Mouse (Mus musculus) NIH3T3 (cell line): ENCODE measurements around the gene Tekt1.

Source experiments
- DNase-seq: peaks from one replicate; pipeline ENCODE4 v3.0.0-alpha.2; 2012; ENCODE audit warnings: low read depth

Tekt1 gene

DNA sequence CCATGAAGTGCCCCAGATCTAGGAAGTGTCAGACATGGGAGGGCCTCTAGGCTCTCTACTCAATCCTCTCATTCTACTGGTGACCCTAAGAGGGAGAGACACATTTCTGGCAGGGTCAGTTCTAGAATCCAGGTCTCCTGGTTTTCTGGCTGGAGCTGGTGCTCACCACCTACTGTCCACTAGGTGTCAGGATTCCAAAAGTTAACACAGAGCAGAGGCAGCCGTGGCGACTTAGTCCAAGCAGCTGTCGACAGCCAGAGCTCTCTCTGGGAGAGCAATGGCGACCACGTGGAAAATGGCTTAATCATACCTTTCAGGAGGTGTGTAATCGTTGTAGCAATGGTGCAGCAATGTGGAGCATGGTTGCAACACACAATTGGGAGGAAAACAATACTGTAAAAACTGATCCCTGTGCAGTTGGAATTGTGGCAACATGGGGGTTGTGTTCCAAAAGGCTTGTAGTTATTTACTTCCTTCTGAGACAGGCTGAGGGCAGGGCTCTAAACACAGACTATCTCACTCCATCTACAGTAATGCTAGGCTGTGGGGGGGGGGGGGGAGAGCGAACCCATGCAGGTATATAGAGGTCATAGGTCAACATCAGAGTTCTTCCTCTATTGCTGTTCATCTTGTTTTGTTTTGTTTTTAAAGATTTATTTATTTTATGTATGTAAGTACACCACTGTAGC, 19.5 kb downstream of the Tekt1 start:
- peak; percentile 72 for DNase-seq

DNA sequence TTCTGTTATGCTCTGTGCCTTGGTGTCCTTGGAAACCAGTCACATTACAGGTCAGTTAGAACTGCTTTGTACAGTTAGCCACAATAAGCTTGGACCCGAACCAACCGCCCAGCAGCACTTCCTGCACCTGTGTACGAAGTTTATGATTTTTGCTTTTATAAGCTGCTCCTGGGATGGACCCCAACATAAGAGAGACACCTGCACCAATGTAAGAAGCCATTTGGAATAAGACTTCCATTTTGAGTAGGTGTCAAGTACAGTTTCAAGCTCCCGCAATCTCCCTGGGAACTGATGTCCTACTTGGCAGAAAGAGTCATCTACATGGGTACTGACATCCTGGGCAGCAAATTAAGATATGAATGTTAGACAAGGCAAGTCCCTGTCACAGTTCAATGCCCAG, 22.5 kb downstream of the Tekt1 start:
- DNase-seq: no peak

DNA sequence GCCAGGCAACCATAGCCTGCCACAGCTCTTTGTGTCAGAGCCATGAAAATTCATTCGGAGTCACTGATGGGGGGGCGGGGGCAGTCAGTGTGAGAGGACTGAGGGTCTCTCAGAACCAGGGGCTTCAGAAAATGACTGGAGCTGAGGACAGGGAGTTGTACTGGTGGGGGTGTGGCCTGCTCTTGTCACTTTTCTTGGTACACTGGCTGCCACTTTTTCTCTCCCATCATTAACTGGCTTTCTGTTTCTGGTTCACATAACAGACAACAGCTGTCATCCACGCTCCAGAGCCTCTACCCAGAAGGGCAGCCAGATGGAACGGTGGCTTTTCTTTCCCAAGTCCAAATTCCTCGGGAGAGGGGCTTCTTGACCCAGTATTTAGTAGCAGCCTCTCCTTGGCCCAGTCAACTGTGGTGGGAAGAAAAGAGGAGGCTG, 23.8 kb downstream of the Tekt1 start:
- DNase-seq: no peak

- DNase-seq: no peak
Observed at GRCm38 (mm10) chr11:72336726-72337125, 25.5 kb downstream of the Tekt1 start.

DNA sequence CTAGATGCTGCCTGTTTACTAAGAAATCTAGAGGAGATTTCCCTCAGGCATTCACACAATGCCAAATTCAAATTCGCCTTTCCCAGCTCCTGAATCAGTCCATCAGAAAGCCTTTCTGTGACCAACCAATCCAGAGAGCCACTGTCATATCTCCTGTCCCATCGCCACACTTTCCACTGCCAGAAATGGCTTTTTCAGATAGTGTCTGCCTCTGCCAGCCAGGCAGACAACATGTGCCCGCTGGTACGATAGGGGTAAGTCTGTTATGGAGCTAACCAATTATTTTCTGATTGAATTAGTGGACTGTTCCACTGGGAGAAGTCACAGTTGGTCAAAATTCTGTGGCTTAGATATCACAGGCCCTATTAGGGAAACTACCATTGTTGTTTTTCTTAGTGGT, 27.6 kb downstream of the Tekt1 start:
- no peak for DNase-seq

DNA sequence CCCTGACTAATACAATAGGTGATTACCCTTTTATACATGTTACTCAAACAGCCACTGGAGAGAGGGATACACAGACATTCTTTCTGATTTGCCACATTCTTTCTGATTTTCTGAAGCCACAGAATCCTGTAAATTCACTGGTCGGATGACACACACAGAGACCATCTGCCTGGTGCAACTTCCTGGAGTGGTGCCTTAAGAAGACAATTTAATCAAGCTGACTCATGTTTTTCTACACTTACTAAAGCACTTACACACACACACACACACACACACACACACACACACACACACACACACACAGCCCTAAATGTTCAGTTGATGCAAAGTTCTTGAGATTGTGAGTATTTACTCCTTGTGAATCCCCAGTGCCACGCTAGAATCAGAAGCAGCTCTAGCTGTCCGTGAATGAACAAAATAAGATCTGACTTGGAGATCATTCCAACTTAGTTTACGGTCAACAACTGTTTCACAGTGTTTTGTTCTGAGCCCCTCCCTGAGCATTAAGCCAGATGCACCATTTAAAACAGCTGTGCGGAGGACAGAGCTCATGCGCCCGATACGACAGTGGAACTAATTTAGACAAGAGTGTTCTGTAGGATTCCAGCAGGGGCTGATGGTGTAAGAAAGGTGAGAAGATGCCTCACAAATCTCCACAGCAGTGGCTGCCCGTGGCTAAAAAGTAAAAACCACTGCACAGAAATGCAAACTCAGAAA, 29.1 kb downstream of the Tekt1 start:
- DNase-seq: peak; percentile 44

DNA sequence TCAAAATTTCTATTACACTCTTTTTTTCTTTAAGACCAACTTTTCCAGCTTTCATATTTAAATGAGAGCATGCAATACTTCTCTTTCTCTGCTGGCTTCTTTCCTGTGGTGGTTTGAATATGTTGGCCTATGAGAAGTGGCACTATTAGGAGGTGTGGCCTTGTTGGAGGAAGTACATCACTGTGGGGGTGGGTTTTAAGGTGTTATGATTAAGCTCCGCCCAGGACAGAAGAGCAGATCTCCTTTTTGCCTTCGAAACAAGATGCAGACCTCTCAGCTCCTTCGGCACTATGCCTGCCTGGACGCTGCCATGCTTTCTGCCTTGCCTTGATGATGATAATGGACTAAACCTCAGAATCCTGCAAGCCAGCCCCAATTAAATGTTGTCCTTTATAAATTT, 36.5 kb downstream of the Tekt1 start:
- no peak for DNase-seq

- DNase-seq: peak; percentile 35
Observed at GRCm38 (mm10) chr11:72324431-72324830, 37.8 kb downstream of the Tekt1 start.

- no peak for DNase-seq
Observed at GRCm38 (mm10) chr11:72318026-72318425, 44.2 kb downstream of the Tekt1 start.

- no peak for DNase-seq
Observed at GRCm38 (mm10) chr11:72314151-72314895, 47.9 kb downstream of the Tekt1 start, which contains the start of gene Fbxo39. Gene Fbxo39, plus strand, starts transcription at chr11:72314444.

DNA sequence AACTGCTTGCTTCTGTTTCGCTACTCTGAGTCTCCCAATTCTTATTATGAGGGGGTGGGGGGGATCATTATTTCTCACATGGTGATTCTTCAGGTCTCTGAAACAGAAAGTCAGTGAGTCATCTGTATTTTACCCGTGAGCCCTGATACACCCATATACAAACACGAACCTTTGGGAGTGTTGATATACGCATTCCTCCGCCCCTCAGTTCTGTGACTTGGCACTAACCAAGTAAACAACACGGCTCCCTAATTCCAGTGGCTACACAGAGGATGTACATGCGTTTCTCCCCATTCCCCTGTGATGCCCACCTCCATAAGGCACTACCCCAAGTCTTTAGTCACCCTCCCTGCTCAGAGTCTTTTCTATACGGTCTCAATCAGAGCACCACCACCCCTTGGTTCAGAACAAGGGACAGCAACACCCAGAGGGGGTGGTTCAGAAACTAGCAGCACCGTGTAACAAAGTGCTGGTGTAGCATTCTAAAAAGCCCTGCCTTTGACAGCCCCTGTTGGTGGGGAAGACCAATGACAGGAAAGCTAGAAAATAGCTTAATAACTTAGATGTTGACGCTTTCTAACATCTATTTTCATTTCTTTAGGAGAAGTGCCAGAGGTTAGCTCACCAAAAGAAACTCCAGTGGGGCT, 50.8 kb downstream of the Tekt1 start:
- DNase-seq: no peak

- no peak for DNase-seq
Observed at GRCm38 (mm10) chr11:72310491-72310890, 51.8 kb downstream of the Tekt1 start.

DNA sequence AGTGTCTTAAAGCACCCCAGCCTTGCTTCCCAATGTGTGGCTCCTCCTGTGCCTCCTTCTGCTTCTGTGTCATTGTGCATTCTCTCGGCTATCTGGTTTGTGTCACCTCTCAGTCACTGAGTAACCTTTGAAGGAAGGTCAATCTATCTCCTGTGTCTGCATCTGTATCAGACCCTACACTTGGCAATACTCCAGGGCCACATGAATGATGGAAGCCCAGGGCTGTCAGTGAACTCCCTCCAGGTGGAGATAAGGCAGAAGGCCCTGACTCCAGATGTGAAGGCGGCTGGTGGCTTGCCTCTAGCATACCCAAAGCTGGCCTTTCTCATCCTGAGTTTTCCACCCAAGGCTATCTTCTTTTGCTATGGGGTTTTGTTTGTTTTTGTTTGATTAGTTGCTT, 53.3 kb downstream of the Tekt1 start:
- DNase-seq: no peak

- no peak for DNase-seq
Observed at GRCm38 (mm10) chr11:72307461-72307860, 54.8 kb downstream of the Tekt1 start.

DNA sequence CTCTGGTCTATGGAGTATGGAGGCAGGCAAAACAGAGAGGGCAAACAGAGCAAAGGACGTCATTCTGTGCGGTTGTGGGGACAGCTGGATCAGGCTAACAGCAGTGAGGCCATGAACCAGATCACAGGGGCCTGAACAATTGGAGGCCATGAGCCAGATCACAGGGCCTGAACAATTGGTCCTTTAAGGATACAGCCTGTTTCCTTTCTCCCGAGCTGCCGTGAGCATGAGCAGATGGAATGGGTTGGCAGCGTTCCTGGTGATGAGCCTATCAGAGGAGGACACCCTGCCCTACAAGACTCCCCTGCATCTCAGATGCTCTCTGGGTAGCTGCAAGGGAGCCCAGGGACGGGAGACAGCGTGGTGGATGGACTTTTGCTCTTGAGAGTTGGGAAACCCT, 60.0 kb downstream of the Tekt1 start:
- peak; percentile 34 for DNase-seq

DNA sequence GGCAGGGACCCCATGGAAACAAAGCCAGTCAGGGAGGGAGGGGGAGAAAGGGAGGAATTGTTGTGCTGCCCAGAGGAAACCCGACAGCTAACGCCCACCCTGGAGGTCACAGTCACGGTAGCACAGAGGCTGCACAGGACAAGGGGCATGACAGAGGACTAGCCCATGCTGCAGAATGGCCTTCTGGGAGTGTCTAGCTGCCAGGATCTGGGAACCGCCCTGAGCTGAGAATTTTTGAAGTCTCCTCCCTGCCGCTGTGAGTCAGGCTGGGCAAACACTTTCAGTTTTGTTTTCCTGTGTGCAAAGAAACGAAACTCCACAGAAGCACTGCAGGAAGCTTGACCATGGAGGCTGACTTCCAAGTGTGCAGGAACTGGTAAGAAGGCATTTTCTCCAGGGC, 60.9 kb downstream of the Tekt1 start, which contains the start of gene Xaf1:
TSS of gene Xaf1 (plus strand) at position 296 of the 400 bp plus-strand sequence.
- DNase-seq: peak; percentile 88
